Mouse (Mus musculus) 3134 (cell line): ENCODE results near the gene Arhgap15.

Source experiments
- DNase-seq: peaks from one replicate; pipeline ENCODE4 v3.0.0-alpha.2; 2011; ENCODE audit warnings: low spot score; ENCODE audit not compliant: insufficient read length; ENCODE audit errors: extremely low read depth

Arhgap15 gene

GRCm38 (mm10) chr2:44148550-44149100, 400.0 kb downstream of the Arhgap15 start:
- DNase-seq: no peak

- DNase-seq: no peak
These were observed 403.7 kb downstream of the Arhgap15 start for GRCm38 (mm10) chr2:44152301-44152700.

- DNase-seq: no peak
These were observed 411.7 kb downstream of the Arhgap15 start for GRCm38 (mm10) chr2:44160358-44160757.

GRCm38 (mm10) chr2:44165789-44166188, 417.2 kb downstream of the Arhgap15 start:
- no peak for DNase-seq

DNA sequence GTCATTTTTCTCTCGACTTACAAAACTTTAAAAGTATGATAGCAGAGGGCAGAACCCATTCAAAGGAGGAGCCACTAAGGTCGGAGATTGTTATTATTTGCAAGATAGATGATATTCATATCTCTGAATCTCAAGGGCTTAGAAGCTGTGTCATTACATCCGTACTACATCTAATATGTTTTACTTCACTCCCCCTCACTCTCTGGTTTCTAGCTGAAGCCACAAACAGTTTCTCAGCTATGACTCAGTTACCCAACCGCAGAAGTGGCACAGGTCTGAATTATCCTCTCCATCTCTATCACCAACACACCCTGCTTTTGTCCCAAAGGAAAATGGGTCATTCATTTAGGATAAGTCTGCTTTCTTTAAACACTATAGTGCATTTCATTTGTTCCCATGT, 418.1 kb downstream of the Arhgap15 start:
- no peak for DNase-seq

GRCm38 (mm10) chr2:44184476-44184875, 435.9 kb downstream of the Arhgap15 start:
- no peak for DNase-seq

DNA sequence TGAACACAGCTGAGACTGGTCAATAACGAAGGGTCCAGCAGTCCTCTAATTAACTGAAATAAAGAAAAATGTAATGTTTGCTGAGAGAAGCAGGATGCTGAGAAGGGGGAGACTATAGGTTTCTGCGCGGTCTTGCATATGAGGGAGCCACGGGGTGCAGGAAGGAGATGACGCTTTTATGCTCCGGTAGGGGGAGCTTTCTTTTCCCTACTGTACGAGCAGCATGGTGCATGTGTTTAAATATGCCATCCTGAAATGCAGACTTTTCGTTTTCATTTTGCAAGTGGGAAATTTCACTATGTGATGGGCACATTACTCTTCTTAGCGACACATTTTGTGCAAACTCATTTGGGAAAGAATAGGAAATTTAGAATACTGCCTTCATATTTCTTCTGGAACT, 442.1 kb downstream of the Arhgap15 start:
- DNase-seq: no peak

DNA sequence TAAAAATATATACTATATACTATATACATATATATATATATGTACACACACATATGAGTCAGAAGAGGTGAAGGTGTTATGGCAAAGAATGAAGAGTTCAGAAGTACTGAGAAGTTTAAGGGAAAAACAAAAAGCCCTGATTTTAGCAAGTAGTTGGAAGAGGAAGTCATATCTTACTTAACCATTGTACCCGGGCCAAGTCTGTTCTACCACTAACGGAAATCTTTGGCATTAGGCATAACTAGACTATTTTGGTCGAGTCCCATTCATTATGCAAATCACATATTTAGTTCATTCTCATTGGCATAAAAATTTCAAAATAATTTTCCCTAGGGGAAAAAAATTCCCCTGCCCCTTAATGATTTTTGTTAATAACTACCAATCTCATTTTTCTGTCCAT, 443.4 kb downstream of the Arhgap15 start:
- no peak for DNase-seq

- DNase-seq: no peak
These were observed 466.9 kb downstream of the Arhgap15 start for GRCm38 (mm10) chr2:44215506-44215905.

DNA sequence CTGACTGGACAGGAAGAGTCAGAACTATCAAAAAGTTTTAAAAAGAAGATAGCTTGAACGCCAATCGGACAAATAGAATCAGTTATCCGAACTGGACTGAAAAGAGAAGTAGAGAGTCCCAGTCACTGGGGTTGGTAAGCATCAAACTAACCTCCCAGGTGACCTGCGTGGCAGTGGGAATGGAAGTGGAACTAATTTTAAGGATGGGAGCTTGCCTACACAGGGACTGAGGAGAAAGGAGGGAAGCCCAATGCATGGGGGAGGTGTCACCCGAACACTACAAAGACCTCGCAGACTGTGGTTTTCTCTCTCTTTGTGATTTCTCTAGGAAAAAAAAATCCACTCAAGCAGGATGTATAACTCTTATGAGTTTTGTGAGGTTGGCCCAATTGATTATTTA, 469.2 kb downstream of the Arhgap15 start:
- no peak for DNase-seq

DNA sequence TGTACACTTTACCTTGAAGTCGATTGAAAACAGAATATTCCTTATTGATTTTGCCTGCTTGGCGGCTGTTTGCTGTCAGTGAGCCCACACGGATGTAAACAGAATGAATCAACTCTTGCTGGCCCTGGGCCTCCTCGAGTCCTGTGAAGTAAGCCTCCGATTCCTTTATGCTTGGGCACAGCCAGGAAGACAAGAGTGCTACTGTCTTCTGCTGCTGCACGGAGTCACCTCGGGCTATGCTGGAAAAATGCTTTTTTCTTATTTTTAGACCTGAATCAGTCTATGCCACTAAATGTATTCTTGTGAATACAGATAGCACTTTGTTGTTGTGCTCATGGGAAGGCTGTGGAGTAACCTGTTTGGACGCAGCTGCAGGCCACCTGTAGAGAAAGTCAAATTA, 469.7 kb downstream of the Arhgap15 start:
- no peak for DNase-seq

DNA sequence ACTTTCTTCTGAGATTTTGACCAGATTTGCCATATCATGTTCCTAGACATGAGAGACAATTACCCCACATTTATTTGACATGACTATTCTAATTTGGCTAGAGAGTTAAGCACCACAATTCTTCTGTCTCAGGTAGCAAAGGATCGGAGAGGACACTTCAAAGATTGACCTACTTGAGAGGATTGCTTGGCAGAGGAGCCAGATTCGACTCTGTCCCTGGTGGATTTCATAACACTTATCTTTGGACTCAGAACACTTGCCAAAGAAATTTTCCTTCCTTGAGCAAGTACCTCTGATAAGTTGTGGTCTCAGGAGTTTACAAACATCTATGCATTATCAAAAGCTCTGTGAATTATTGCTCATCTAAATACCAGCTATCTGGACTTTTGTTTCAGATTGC, 473.1 kb downstream of the Arhgap15 start:
- no peak for DNase-seq

DNA sequence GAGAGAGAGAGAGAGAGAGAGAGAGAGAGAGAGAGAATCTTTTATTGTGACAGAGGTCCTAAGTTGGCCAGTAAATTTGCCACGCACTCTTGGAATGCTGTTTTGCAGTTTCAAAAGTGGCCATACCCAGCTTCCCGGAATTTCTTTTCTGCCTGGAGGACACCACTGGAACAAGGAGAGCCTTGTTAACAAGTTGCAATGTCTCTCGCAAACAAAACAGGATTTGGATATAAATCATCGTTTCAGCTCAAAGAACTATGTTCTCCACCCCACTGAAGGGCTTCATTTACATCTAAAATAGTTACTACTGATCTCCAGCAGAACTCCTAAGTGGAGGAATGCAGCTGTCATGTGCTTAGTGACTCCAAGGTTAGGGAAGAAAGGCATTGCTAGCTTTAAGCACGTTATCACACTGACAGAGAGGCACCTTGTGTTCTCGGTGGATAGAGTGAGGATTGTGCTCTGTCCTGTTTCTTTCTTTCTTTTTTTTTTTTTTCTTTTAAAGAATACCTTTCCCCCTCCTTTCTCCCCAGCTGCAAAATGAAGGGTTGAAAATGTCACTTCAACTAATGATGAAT, 473.6 kb downstream of the Arhgap15 start:
- DNase-seq: no peak

DNA sequence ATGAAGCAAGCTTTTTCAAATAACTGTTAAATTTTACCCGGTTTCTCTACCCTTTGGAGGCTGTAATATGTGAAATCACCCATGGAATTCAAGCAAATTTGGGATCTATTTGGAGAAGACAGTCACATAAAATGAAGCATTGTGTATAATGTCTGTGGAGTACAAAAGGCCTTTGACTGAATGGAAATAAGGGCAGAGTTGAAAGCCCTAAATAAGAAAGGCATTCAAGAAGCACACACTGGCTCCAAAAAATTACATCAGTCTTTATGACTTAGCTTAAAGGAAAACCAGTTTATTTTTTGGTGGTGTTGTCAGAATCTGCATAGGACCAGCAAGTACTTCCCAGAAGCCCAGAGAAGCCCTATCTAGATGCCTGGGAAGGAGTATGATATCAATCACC, 486.2 kb downstream of the Arhgap15 start:
- DNase-seq: no peak

DNA sequence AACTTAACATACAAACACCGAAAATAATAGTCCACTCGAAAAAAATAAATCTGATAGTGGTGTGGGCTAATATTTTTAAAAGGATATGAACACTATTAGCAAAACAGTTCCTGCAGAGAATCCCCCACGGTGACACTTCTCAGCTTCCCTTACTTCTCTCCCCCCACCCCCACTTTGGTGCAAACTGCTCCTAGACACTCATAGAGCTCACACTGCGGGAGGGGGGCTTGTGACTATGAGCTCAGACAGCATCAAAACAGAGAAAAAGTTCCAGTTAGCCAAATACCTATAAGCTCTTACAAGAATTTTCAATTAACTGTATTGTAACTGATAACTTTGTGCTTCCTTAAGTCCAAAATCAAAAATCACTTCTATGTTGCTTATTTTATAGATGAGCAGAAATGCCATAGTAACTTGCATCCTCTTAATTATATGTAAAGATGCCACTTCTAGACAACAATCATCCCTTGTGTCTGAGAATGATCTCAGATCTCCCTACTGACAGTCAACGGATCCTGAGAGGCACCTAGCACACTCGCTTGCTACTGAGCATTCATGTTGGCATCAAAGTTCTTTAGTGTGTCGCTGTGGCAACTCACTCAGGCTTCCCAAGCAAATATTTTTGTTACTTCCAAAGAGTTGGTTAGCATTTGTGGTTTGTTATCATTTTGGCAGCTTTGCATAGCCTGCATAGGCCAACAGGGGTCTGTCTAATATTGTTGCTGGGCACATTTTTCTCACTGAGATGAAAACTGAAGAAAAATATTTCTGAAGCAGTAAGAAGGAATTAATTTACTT, 493.2 kb downstream of the Arhgap15 start:
- DNase-seq: no peak

- no peak for DNase-seq
These were observed 494.1 kb downstream of the Arhgap15 start for GRCm38 (mm10) chr2:44242628-44243255.

- DNase-seq: no peak
These were observed 506.7 kb downstream of the Arhgap15 start for GRCm38 (mm10) chr2:44255343-44255742.

DNA sequence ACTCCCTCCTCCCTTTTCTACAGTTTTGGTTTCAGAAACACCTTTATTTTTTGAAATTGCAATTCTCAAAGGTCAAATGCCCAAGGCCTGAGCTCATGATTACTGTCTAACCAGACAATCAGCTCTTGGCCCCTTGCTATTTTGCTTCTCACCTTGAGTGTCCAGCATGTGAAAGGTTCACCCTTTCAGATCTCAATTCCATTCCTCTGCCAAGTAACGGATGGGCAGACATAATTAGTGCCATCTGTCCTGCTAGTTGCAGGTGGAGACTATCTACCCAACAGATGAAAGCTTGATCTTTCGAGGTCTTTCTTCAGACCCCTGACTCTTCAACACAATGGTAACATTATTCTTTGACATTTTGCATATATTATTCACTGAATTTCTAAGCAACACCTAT, 509.3 kb downstream of the Arhgap15 start:
- DNase-seq: no peak

DNA sequence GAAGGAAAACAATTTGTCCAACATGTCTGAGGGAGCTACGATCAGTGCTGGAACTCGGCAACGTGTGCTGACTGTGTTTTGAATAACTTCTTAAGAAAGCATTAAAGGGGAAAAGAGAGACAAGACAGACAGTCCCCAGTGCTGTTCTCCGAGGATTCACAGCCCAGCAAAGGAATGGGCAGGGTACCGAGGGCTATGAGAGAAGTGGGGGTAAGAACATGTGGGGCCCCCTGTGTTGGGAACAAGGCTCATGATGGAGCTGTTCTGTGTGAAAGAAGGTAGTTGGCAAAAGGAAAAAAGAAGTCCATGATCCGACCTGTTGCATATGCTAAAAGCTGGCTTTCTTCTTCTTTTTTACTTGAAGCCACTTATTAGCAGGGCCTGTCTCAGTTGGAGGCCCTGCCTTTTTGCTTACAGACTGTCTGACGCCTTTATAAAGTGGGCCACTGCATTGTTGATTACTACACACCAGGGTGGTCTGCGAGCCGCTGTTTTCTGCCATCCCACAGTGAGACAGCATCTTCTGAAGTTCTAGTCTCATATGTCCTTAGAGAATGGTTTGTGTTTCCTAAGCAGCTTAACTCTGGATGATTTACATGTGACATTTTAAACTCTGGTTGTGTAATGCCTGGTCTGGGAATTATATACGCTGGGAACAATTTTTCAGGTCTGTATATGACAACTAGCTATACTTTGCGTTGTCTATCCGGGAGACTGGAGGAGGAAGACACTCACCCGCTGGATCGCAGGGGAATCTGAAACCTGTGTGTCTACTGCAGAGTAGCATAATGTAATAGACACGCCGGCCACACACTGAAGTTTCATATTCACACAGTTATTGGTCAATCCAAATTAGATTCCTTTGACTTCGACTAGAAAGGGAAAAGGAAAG, 523.1 kb downstream of the Arhgap15 start:
- DNase-seq: no peak

DNA sequence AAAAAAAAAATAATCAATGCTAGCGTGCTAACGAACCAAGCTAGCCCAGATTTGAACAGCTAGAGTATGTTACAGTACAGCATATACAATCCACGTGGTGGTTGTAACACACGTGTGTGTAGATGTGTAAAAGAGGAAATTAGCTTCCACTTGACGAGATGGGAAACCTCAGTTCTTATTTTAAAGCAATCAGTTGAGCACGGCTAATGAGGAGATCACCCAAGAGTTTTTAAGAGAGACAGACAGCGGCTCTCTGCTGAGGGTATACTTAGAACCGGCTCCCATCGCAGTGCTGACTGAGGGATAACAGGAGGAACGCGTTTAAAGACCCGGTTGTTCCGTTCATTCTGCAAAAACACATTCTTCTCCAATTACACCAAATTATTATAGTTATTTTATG, 524.0 kb downstream of the Arhgap15 start:
- DNase-seq: no peak

DNA sequence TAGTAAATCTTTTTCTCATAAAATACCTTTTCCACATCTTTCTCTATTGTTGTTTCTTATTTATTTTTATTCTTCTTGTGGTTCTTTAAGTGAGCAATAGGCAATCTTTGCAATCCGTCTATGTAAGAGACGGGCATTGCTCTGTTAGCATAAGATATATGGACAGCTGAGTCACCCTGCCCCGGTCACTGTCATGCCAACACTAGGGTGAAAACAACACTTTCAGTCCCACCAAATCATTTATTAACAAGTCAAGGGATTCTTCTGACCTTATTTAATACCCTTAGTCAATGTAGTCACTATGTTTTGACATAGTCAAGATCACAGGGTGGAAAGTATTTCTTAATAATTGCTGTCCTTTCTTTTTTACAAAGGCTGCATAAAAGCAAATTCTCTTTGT, 525.8 kb downstream of the Arhgap15 start:
- no peak for DNase-seq
